In the genomic region with DNA sequence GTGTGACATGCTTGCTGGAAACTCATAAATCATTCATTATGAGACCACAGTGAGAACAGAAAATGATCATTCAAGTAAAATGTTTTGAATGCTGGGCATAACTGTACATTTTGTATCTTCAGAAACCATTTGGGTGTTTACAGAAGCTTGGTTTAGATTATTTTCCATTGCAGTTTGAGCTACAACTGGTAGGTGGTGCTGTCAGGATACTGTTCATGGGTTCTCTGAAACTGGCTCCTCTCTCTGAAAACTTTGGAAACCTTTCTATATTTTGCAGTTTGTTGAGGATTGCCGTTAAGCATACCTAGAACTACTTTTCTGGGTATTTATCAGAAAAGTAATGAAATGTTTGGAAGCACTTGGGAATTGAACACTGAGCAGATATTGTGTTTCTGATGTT, we compare ENCODE assay signal across 10 mouse cellular contexts.
DNase-seq lines count a peak whose midpoint lies in the region.
"Had no signal": no experiment of that assay in that cellular context is flagged by ENCODE, and none has a peak within 500 bp of the region (broad histone marks: within the 10 kb centered on the region; RNA-seq: fewer than 3 reads in every experiment).

No protein-coding gene starts in this region.

- DNase-seq in embryo, embryonic 10.5 days (ENCODE audit: low spot score): peak; percentile 30
- DNase-seq in embryo, embryonic 10 days (ENCODE audit: low spot score): no peak
- DNase-seq in kidney, postnatal 10 days: peak; percentile 7
- no peak for DNase-seq in kidney, adult 18-20 months
- peak; percentile 18 to 19 for DNase-seq in right cerebral cortex, postnatal 10 days (ENCODE audit: low spot score in 2 of 2)
- no peak for DNase-seq in right cerebral cortex, postnatal 4 days
- DNase-seq in yolk sac, embryonic 10.5 days (ENCODE audit: low spot score): no peak
- no peak for DNase-seq in adipocyte (ENCODE audit: low spot score)
- DNase-seq: cerebellum, adult 8-10 months; kidney, postnatal 4 days had no signal

Comparison
In these comparisons a context has a peak if more than half of its experiments do, and no peak if none do; other contexts are left out.
1. DNase-seq: peak in embryo, embryonic 10.5 days (single experiment), kidney, postnatal 10 days (single experiment) and right cerebral cortex, postnatal 10 days (2 of 2); none in embryo, embryonic 10 days (single experiment), kidney, adult 18-20 months (single experiment), right cerebral cortex, postnatal 4 days (single experiment), yolk sac, embryonic 10.5 days (single experiment) and adipocyte (single experiment).